Mouse (Mus musculus): ENCODE data around the gene Vps11. TPM values are rescaled to one million over a fixed set of nuclear protein-coding genes. Genes with fewer than 3 reads are reported as not detected.

The Vps11 gene
- polyA plus RNA-seq, 1 experiment from 2014 or later = 29.3 TPM

DNA sequence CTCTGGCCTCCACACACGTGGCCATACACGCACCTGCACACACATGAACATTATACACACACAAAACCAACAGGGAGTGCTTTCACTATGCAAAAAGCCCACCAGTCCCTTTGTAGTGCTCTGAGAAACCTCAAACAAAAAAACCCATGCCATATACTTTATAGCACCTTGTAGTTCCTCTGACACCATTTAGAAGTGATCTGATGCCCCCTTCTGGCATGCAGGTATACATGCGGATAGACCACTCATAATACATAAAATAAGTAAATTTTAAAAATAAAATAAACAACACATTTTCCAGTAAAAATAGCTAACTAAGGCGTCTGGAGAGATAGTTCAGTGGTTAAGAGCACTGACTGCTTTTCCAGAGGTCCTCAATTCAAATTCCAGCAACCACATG lies 4.3 kb downstream of the Vps11 start:
- H3K36me3 ChIP-seq = peaks cover 75% of the 10 kb centered on the region
- whole genome bisulfite sequencing = 80% methylated on average over 4 of the region's 4 CpGs
- H3K9me3 ChIP-seq (replicated peaks) = no peaks in the 10 kb centered on the region
- H3K4me1 ChIP-seq = peaks cover 7% of the 10 kb centered on the region
- H3K27ac ChIP-seq = no peak overlapping the region
- no peak overlapping the region for H3K4me3 ChIP-seq
- H3K27me3 ChIP-seq (ENCODE audit: low read depth, poor library complexity, severe bottlenecking) = no peaks in the 10 kb centered on the region
- no peak for DNase-seq (ENCODE audit: low spot score)

DNA sequence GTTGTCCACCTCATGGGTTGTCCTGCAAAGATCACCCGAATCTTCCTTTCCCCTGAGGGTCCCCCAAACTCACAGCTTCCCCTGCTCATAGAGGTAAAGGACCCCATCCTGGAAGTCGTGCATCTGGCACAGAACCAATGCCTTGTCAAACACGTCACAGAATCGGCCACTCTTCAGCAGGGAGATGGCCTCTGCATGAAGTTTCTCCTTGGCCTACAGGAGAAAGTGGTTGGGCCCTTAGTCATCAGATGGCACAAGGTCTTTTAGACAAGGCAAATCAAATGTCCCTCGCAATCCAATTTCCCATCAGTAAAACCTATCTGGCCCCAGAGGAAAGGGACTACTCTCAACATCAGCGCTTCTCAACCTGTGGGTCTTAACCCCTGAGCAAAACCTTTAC lies 8.3 kb downstream of the Vps11 start:
- 97% methylated on average over 6 of the region's 6 CpGs for WGBS
- no peak for DNase-seq (ENCODE audit: low spot score)
- Histone ChIP-seq H3K9me3 (replicated peaks) (no peaks in the 10 kb centered on the region), H3K27ac (no peak overlapping the region), H3K4me1 (no peaks in the 10 kb centered on the region), H3K4me3 (no peak overlapping the region), H3K27me3 (ENCODE audit: low read depth, poor library complexity, severe bottlenecking) (no peaks in the 10 kb centered on the region), H3K36me3 (peaks cover 100% of the 10 kb centered on the region)

DNA sequence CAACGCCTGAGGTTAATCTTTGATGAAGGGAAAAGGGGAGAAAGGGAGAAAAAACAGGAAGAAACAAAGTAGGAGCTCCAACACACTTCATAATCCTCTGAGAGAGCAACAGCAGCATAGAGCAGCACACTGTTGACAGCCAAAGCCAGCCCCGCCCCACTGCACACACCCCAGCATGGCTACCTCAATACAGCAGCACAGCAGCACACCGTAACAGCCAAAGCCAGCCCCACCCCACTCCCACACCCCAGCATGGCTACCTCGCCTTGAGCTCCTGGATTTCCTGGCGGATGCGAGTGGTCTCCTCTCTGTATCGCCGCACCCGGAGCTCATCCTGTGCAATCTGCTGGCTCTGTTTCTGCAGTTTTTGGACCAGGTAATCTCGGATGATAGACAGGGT lies 9.1 kb downstream of the Vps11 start:
- Histone ChIP-seq H3K4me3 (no peak overlapping the region), H3K36me3 (peaks cover 100% of the 10 kb centered on the region), H3K4me1 (no peaks in the 10 kb centered on the region), H3K27me3 (ENCODE audit: low read depth, poor library complexity, severe bottlenecking) (no peaks in the 10 kb centered on the region), H3K9me3 (replicated peaks) (no peaks in the 10 kb centered on the region), H3K27ac (no peak overlapping the region)
- DNase-seq (ENCODE audit: low spot score) = no peak
- WGBS = 93% methylated on average over 10 of the region's 10 CpGs

DNA sequence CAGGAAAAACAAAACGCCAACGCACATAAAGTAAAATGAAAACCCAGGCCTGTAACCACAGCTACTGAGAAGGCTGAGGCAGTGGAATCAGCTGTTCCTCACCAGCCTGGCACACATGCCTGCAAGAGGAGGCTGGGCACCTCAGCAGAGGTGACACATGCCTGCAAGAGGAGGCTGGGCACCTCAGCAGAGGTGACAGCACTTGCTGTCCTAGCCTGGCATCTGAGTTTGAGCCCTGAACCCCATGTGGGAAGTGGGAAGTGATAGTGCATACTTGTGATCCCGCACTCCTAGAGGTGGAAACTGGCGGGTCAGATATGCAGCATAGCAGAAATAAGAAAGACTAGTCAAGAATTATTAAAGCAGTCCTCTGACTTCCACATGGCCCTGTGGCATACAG lies 10.1 kb downstream of the Vps11 start:
- Histone ChIP-seq H3K9me3 (replicated peaks) (no peaks in the 10 kb centered on the region), H3K27ac (no peak overlapping the region), H3K36me3 (peaks cover 100% of the 10 kb centered on the region), H3K4me1 (no peaks in the 10 kb centered on the region), H3K4me3 (no peak overlapping the region), H3K27me3 (ENCODE audit: low read depth, poor library complexity, severe bottlenecking) (no peaks in the 10 kb centered on the region)
- no peak for DNase-seq (ENCODE audit: low spot score)
- WGBS = 95% methylated on average over 4 of the region's 4 CpGs

DNA sequence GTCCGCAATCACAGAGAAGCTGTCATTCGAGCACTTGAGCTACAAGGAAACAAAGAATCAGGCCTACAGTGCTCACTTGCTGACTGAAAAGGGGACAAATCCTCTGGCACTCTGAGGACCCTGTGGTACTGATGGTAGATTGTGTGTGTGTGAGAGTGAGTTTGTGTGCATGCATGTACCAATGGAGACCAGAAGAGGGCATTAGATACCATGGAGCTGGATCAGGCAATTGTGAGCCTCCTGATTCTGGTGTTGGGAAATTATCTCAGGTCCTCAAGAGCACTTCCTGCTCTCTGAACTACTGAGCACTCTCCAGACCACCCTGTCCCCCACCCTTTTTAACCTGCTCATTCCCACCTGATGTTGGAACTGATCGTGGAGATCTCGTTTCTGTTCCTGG lies 12.9 kb downstream of the Vps11 start:
- no peak overlapping the region for H3K4me3 ChIP-seq
- no peaks in the 10 kb centered on the region for H3K9me3 ChIP-seq (replicated peaks)
- DNase-seq (ENCODE audit: low spot score) = no peak
- no peaks in the 10 kb centered on the region for H3K27me3 ChIP-seq (ENCODE audit: low read depth, poor library complexity, severe bottlenecking)
- H3K36me3 ChIP-seq = peaks cover 81% of the 10 kb centered on the region
- 93% methylated on average over 4 of the region's 4 CpGs for WGBS
- H3K4me1 ChIP-seq = peaks cover 3% of the 10 kb centered on the region; the same call in 1 of the 2 replicates
- H3K27ac ChIP-seq = no peak overlapping the region

DNA sequence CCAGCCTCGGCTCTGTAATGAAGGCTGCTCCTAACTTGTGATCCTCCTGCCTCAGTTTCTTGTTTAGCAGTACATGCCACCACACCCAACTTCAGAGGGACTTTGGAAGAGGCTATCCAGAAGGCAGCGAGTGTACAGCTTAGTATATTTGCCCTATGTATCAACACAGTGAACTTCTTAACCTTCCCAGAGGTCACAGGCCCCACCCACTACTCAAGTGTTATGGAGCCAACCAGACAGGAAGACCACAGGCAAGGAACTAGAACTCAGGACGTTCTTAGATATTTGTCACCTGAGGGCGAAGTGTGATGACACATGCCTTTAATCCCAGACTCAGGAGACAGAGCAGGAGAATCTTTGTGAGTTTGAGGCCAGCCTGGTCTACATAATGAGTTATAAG lies 13.8 kb downstream of the Vps11 start:
- Histone ChIP-seq H3K9me3 (replicated peaks) (no peaks in the 10 kb centered on the region), H3K27ac (no peak overlapping the region), H3K27me3 (ENCODE audit: low read depth, poor library complexity, severe bottlenecking) (no peaks in the 10 kb centered on the region), H3K4me1 (peaks cover 12% of the 10 kb centered on the region), H3K36me3 (peaks cover 72% of the 10 kb centered on the region), H3K4me3 (no peak overlapping the region)
- no peak for DNase-seq (ENCODE audit: low spot score)
- 89% methylated on average over 4 of the region's 4 CpGs for WGBS

DNA sequence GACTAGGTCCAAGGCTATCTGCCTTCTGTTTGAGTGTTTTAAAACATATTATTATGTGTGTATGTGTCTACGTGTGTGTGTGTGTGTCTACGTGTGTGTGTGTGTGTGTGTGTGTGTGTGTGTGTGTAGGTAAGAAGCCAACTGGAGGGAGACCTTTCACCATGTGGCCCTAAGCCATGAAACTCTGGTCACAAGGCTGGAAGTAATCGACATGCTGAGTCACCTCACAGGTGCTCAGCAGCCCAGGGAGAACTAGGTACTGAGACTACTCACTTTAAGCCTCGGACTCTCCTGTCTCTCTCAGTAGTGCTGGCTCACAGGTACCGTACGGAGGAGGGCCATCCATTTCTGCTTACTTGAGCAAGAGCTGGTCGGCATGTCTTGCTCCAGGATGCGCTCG lies 14.3 kb downstream of the Vps11 start:
- no peak for DNase-seq (ENCODE audit: low spot score)
- H3K4me1 ChIP-seq = peaks cover 17% of the 10 kb centered on the region
- no peak overlapping the region for H3K4me3 ChIP-seq
- no peak overlapping the region for H3K27ac ChIP-seq
- no peaks in the 10 kb centered on the region for H3K27me3 ChIP-seq (ENCODE audit: low read depth, poor library complexity, severe bottlenecking)
- H3K36me3 ChIP-seq = peaks cover 67% of the 10 kb centered on the region
- H3K9me3 ChIP-seq (replicated peaks) = no peaks in the 10 kb centered on the region
- 95% methylated on average over 9 of the region's 9 CpGs for WGBS

DNA sequence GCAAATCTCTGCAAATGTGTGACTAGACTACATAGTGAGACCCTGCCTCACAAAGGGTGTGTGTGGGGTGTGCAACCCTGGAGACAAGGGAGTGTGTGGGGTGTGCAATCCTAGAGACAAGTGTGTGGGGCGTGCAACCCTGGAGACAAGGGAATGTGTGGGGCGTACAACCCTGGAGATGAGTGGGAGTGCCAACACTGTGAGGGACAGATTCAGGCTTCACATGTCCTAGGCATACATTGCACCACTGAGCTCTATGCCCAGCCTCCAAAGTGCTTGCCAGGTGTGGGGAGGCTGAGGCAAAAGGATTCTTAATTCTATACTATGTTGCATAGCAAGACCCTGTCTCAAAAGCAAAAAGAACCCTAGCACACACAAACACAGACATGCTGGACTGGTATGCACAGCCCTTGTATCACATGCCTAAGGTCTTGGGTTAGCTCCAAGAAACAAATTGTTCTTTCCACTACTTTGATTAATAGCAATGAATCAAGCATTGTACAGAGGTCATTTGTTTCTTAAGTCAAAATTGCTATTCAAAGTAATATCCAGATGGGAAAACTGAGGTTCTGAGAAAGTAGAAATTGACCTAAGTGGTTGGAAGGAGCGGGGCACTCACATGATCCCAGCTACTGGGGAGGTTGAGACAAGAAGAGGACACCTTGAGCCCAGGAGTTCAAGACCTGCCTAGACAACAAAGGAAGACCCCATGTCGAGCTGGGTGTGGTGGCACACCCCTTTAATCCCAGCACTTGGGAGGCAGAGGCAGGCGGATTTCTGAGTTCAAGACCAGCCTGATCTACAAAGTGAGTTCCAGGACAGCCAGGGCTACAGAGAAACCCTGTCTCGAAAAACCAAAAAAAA lies 15.7 kb downstream of the Vps11 start:
- Histone ChIP-seq H3K4me1 (peaks cover 20% of the 10 kb centered on the region), H3K27me3 (ENCODE audit: low read depth, poor library complexity, severe bottlenecking) (no peaks in the 10 kb centered on the region), H3K4me3 (no peak overlapping the region), H3K36me3 (peaks cover 67% of the 10 kb centered on the region), H3K9me3 (replicated peaks) (no peaks in the 10 kb centered on the region), H3K27ac (no peak overlapping the region)
- no peak for DNase-seq (ENCODE audit: low spot score)
- 89% methylated on average over 6 of the region's 6 CpGs for WGBS

DNA sequence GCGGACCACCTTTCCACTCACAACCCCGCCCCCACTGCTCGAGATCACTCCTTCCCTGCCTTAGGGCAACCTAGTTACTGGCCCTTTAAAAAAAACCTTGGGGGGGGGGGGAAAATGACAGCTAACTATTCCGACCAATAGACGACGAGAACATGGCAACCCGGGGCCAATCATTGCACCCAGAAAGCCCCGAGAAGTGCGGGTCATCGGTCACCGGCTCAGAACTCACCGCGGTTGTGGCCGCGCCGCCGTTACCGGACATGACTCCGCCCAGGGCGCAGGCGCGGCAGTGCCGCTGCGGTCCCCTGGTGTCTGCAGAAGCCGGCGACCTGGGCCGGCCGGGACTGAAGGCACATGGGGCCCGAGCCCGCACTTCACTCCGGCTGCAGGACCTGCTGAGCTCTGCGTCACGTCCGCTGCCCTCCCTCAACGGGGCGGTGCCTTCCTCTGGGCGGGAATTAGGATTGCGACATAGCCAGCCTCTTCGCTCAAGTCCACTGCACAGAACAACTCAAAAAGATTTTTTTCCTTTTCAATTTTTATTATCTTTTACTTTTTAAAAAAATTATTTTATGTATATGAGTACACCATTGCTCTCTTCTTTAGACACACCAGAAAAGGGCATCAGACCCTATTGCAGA lies 17.6 kb downstream of the Vps11 start, which contains the start of gene Hmbs:
Gene Hmbs (minus strand): TSS at position 448 of the 641 bp plus-strand sequence.
- H3K36me3 ChIP-seq = peaks cover 64% of the 10 kb centered on the region
- H3K4me3 ChIP-seq = peak within 1 kb of the TSS; percentile 95
- H3K27ac ChIP-seq = peak within 1 kb of the TSS; percentile 98

DNA sequence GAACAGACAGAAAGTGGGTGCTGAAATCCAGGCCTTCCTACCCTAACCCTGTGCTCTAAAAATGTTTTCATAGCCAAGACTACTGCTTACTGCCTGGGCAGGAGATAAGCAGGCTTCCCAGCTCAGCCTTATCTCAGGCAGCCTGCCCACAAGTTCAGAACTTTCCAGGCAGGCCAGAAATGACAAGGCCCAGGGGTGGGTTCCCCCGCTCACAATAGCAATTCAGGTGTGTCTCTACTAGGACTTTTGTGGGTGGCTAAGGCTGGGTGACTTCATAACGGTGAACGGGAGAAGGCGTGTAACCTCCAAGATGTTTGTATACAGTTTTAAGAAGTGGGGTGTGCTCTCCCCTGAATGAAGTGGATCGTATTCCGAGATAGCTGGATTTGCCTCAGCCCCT lies 18.2 kb downstream of the Vps11 start:
- 17% methylated on average over 6 of the region's 6 CpGs for WGBS
- peaks cover 20% of the 10 kb centered on the region for H3K4me1 ChIP-seq
- H3K4me3 ChIP-seq = peak overlapping the region; percentile 95
- H3K36me3 ChIP-seq = peaks cover 64% of the 10 kb centered on the region
- DNase-seq (ENCODE audit: low spot score) = peak; percentile 45
- H3K9me3 ChIP-seq (replicated peaks) = no peaks in the 10 kb centered on the region
- no peaks in the 10 kb centered on the region for H3K27me3 ChIP-seq (ENCODE audit: low read depth, poor library complexity, severe bottlenecking)
- peak overlapping the region; percentile 98 for H3K27ac ChIP-seq

More for the DNA sequence above, 17.6 kb downstream of the Vps11 start, which contains the start of gene Hmbs:
- under 1% methylated on average over 39 of the region's 39 CpGs for WGBS
- Histone ChIP-seq H3K9me3 (replicated peaks) (no peaks in the 10 kb centered on the region), H3K27me3 (ENCODE audit: low read depth, poor library complexity, severe bottlenecking) (no peaks in the 10 kb centered on the region), H3K4me1 (peaks cover 20% of the 10 kb centered on the region)
- peak; percentile 94 for DNase-seq (ENCODE audit: low spot score)

DNA sequence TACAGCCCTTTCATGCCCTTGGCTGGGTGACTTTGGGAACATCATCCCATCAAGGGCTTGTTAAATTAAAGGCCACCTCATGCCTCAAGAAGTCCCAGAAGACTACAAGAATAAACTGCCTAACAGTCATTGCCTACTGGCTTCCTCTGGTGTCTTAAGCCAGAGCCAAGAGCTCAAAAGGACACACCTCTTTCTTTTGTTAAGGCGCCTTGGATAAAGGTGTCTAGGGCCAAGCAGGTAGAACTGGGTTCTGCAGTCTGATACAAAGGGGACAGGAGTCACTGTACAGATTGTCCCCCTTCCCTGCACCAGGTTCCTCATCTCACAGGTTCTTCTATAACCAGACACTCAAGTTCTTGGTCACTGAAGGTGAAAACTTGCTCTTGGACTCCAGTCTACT lies 18.9 kb downstream of the Vps11 start:
- Histone ChIP-seq H3K4me1 (peaks cover 22% of the 10 kb centered on the region), H3K9me3 (replicated peaks) (no peaks in the 10 kb centered on the region), H3K27me3 (ENCODE audit: low read depth, poor library complexity, severe bottlenecking) (no peaks in the 10 kb centered on the region), H3K36me3 (peaks cover 64% of the 10 kb centered on the region), H3K27ac (peak overlapping the region; percentile 98; the same call in 1 of the 2 replicates), H3K4me3 (peak overlapping the region; percentile 95)
- 81% methylated on average over 1 of the region's 1 CpGs for WGBS
- DNase-seq (ENCODE audit: low spot score) = no peak

DNA sequence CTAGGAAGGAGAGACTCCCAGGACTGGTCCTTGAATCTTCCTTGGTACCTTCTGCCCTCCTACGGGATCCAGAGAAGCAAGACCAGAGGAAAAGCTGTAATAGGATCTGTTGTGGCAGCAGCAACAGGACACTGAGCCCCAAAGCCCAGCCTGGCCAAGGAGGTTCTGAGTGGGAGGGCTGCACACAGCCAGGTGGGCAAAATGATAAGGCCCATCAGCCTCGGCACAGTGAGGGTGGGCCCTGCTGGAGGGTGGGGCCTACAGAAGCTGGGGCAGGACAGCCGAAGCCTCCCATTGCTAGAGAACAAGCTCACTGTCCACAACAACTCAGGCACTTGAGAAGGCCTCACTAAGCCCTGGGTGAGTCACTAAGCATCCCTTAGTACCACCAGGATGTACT lies 19.3 kb downstream of the Vps11 start:
- Histone ChIP-seq H3K27ac (0 out of 2 replicates have a peak overlapping the region, but pooled peaks have one; percentile 98), H3K36me3 (peaks cover 64% of the 10 kb centered on the region), H3K4me3 (peak overlapping the region; percentile 19), H3K9me3 (replicated peaks) (no peaks in the 10 kb centered on the region), H3K27me3 (ENCODE audit: low read depth, poor library complexity, severe bottlenecking) (no peaks in the 10 kb centered on the region), H3K4me1 (peaks cover 27% of the 10 kb centered on the region)
- DNase-seq (ENCODE audit: low spot score) = no peak
- WGBS = 78% methylated on average over 3 of the region's 3 CpGs

DNA sequence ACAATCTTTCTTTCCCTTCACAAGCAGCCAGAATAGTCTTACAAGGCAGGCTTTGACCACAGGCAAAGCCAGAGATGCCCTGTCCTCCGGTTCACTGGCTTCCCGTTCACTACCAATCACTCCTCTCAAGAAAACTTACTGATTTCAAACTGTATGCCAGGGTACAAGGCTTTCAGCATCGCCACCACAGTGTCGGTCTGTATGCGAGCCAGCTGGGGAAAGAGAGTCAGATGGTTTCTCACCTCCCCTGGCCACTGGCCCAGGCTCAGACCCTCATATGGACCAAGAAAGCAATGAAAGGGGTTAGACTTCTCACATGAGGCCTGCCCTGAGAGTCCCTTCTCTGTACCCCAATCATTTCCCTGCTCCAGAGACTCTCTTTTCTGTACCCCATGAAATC lies 20.0 kb downstream of the Vps11 start:
- Histone ChIP-seq H3K27ac (no peak overlapping the region; the same call in 1 of the 2 replicates), H3K4me3 (peak overlapping the region; percentile 19; the same call in 1 of the 2 replicates), H3K36me3 (peaks cover 64% of the 10 kb centered on the region), H3K9me3 (replicated peaks) (no peaks in the 10 kb centered on the region), H3K27me3 (ENCODE audit: low read depth, poor library complexity, severe bottlenecking) (no peaks in the 10 kb centered on the region), H3K4me1 (peaks cover 34% of the 10 kb centered on the region)
- DNase-seq (ENCODE audit: low spot score) = no peak
- 89% methylated on average over 5 of the region's 5 CpGs for WGBS
